Mouse (Mus musculus) lung, postnatal 14 days (tissue): ENCODE measurements around the gene Nol3.

Experiments used
- DNase-seq: peaks from one replicate; pipeline ENCODE4 v3.0.0; 2021

Nol3 gene

DNA sequence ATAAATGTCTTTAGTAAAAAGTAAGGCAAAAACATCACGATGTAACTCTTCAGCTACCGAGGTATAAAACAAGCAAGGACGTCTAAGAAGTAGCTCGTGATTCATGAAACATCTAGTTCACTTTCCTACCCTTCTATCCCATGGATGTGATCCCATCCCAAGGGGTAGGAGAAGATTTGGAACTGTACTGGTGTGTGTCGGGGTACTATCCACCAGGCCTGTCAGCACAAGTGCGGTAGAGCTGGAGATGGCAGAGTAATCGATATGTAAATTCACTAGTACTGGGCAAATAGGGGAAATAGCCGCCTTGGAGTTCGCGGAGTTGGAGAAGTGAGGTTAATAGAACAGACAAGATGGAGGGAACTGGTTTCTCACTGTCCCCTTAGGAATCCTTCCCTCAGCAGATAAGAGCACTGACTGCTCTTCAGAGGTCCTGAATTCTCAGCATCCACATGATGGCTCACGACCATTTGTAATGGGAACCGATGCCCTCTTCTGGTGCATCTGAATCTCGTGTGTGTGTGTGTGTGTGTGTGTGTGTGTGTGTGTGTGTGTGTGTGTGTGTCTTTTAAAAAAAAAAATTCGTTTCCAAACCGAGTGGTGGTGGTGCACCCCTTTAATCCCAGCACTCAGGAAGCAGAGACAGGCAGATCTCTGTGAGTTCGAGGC is 12.6 kb upstream of the Nol3 start:
- no peak for DNase-seq

DNA sequence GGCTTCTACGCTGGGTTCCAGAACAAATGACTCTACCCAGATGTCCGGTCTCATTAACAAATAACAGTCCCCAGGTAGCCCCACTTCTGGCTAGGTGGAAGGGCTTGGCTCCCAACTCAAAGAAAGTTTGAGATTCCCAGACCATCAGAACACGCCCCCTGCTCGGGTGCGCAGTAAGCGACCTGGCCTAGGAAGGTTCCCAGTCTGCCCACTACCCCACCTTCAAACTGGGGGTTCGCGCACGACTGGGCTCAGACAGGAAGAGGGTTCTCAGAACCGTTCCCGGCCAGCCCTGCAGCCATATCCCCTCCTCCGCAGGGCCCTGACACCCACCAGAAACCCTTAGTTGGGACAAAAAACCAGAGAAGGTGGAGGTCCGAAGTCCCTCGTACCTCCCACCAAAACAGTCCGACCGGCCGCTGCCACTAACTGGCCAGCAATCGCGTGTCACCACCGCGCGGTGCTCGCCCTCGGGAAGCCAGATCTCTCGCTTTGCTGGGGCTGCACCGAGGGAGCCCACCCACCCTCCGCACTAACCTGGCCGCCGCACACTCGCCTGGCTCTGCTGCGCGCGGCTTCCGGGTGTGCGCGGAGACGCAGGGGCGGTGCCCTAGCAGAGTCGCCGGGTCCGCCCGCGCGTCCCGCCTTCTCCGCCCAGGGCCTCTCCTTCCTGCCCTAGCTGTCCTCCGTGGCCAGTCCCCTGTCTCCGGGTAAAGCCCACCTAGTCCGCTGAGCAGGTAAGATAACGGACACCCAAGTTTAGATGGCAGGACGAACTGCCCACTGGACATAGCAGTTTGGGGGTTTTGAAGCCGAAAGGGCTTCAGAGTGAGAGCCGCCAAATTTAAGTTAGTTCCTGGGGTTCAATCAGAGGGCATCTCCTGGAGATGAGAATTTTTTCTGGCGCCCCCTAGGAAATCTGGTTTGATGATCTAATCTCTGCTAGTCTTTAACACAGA is 11.6 kb upstream of the Nol3 start, which contains the start of the genes Tradd and Fbxl8:
TSS of gene Tradd (minus strand) at position 586 of the 959 bp plus-strand sequence.
TSS of gene Fbxl8 (plus strand) at position 625 of the 959 bp plus-strand sequence.
- DNase-seq, result peak; percentile 80

DNA sequence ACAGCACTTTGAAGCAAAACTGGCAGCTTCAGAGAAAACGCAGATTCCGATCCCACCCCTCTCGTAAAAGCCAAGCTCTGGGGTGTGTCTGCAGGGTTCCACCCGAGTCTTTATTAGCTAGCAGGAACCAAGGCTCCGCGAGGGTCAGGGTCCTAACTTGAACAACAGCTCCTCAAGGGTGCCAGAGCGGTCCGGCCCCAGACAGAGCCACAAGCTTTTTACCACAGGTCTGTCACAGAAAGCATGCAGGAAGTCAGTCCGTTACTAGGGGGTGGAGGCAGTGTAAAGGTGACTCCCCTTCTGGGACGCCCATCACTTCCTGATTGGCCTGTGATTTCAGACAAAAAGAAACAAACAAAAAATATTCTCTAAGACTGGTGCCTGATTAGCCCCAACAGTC is 10.8 kb upstream of the Nol3 start:
- no peak for DNase-seq

DNA sequence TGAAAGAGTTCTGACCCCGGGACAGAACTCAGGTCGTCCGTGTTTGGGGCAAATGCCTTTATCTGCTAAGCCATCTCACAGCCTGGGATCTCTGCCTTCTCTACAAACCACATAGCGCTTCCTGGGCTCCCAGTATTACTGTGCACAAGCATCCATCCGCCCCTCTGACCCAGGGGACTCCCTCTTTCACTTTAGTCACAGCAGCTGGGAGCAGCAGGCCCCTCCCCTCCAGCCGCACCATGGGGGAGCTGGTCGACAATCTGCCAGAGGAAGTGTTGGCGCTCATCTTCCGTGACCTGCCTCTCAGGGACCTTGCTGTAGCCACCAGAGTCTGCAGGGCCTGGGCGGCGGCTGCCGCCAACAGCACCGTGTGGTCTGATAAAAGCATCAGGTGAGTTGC is 9.2 kb upstream of the Nol3 start:
- no peak for DNase-seq

DNA sequence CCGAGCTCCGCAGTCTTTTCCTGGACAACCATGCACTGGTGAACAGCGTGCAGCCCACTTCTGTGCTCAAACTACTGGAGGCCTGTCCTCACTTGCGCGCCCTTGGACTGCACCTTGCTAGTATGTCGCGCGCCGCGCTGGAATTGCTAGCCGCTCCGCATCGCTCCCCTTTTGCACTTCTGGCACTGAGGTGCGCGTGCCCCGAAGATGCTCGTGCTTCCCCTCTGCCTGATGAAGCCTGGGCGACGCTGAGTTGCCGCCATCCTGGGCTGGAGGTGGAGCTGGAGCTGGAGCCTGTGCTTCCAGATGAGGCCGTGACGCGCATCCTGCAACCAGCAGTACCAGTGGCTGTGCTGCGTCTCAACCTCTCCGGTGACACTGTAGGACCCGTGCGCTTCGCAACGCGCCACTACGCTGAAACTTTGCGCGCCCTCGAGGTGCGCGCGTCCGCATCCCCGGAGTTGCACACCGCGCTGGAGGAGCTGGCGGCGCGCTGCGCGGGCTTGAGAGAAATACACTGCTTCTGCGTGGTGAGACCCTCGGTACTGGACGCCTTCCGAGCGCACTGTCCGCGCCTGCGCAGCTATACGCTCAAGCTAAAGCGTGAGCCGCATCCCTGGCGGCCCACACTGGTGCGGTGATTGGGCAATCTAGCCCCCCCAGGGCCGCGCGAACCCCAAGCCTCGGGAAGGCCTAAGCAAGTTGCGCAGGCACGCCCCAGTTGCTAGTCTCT is 7.4 kb upstream of the Nol3 start:
- DNase-seq, result no peak

DNA sequence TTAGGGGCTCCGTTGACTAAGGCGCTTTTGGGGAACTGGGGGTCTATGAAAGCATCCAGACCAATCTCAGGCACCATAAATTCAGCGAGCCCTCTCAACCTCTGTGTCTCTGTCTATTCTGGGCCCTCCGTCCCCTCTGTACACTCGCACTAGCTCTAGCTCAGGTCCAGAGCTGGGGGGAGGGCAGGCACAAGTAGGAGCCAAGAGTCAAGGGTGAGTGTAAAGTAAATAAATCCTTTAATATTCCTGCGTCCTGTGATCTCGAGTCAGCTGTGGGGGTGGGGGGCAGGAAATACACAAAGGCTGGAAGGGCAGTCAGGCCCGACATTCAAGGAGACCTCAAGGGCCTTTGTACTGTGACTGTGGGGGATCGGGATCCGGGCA is 6.9 kb upstream of the Nol3 start:
- peak; percentile 58 for DNase-seq

DNA sequence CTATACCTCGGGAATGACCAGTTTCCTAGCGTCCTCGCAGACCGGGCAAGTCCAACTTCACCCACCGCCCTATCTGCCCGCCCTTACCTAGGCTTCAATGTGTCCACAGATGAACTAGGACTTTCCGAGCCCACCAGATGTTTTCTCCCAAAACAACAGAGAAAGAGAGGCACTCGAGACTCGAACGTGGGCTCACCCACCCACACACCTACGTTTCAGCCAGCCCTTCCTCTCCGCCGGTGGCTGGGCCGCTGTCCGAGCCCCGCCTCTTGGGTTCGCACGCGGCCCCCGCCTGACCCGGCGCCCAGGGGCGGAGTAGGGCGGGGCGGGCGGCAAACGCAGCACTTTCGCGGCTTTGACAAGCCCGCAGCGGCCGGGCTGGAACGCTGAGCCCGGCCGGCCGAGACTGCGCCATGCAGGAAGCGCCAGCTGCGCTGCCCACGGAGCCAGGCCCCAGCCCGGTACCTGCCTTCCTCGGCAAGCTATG is 6.4 kb upstream of the Nol3 start, which contains the start of gene Hsf4:
TSS of gene Hsf4 (plus strand) at position 341 of the 487 bp plus-strand sequence.
- peak; percentile 75 for DNase-seq

DNA sequence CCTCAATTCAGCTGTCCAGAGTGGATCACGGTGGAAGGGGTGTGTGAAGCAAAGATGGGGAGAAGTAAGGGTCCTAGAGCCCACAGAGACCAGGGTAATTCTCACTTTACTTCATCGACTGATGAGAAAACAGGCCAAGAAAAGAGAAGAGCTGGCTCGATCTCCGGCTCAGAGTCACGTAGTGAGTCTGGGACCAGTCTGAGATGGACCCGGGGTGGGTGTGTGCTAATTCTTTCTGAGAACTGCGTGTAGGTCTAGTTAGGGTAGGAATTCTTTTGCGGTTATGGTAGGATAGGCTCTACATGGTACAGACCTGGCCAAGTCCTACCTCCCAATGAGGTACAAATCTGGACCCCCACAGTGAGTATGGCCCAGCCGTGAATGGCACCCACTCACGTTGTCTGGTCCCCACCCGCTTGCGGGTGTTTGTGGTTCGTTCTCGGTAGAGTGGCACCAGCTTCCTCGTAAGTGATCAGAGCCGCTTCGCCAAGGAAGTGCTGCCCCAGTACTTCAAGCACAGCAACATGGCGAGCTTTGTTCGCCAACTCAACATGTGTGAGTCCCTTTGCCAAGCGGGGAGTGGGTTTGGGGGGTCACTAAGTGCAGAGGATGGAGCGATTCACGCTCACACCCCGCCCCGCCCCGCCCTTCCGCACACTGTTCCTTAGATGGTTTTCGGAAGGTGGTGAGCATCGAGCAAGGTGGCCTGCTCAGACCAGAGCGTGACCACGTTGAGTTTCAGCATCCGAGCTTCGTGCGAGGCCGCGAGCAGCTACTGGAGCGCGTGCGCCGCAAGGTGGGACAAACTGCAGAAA is 5.6 kb upstream of the Nol3 start:
- no peak for DNase-seq

DNA sequence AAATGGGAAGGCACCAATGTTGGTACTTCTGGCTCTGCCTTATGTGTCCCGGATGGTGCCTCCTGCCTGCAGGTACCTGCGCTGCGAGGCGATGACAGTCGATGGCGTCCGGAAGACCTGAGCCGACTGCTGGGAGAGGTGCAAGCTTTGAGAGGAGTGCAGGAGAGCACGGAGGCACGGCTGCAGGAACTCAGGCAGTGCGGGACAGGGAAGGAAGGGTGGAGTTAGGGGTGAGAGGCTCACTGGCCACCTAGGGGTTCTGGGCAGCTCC is 5.1 kb upstream of the Nol3 start:
- no peak for DNase-seq

DNA sequence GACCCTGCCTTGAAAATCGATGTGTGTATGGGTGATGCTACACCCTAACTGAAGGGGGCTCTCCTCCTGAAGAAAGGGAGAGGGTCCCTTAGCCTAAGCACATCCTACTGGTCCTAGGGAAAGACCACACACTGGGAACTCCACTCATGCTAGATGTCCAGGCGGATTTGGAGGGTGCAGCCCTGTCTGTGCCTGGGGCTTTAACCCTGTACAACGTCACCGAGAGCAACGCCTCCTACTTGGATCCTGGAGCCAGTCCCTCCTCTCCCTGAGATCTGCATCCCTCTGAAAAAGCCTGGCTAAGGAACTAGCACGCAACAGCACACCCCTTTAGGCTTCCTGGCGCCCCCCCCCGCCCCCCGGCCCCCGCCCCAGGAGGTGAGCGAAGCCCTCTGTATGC is 553 bp upstream of the Nol3 start:
- no peak for DNase-seq

DNA sequence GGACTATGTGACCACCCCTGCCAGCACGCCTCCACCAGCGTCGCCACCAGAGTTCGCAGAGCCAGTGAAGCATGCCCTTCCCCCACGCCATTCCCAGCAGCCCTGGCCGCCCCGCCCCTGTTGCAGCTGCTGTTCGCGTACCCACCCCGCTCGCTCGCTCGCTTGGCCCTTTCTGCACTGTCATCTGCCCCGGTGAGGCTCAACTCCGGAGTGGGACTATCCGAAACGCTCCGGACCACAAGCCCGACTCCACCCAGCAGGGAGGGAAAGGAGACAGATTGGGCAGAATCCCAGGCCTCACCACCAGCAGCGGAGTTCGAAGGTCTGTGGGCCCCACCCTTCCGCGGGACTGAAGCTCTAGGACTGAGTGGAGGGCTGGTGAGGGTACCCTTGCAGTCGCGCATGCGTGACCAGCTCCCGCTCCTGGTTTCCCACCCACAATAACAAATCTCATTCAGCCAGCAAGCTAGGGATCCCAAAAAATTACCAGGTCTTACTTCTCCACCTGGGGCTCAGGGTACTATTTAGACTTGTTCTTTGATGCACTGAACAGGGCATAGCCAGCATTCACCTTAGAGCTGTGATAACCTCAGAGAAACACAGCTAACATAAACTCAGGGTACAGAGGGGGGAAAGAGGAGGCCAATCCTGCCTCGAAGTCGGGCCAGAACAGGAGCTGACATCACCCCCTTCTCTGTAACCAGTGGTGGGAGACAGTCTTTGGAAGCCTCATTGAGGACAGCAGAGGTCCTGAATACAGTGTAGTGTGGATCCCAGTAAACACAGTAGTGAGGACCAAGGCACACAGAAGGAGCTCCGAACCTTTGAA is 566 bp downstream of the Nol3 start:
- peak; percentile 67 for DNase-seq

DNA sequence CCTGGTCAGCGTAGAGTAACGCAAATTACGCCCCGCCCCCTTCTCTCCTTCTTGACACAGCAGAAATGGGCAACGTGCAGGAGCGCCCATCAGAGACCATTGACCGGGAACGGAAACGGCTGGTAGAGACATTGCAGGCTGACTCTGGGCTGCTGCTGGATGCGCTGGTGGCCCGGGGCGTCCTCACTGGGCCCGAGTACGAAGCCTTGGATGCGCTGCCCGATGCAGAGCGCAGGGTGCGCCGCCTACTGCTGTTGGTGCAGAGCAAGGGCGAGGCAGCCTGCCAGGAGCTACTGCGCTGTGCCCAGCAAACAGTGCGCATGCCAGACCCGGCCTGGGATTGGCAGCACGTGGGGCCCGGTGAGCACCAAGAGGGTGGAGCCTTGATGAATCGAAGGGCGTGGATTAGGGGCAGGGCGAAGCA is 3.0 kb downstream of the Nol3 start:
- DNase-seq, result peak; percentile 82

DNA sequence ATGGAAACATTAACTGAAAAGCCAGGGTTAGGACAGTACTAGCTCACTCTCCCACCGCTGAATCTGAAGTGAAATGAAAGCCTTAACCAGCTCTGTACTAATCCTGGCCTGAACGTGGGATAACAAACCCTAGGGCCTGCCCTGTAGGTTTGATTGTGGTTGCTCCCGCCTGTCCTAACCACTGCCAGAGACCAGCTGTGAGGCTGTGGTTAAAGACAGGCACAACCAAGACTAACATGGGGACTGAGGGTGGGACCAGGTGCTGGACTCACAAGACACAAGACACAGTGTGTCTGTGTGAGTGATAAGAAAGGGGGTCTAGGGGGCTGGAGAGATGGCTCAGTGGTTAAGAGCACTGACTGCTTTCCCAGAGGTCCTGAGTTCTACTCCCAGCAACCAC is 4.6 kb downstream of the Nol3 start:
- no peak for DNase-seq

DNA sequence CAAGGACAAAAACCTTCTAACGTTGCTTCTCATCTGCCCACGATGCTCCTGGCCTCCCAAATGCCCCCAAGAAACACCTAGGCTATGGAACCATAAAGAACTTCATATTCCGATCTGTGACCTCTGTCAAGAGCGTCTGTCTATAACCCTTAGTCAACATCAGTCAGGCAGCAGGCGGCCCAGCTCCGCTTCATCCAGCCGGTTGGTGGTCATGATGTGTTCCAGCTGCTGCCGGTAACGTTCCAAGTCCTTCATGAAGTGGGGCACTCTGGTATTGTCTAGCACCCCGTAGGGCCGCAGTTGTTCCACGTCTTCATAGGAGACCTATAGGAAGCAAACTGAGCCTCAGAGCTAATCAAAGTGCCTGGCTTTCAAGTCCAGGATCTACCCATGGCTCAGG is 5.9 kb downstream of the Nol3 start:
- peak; percentile 64 for DNase-seq

DNA sequence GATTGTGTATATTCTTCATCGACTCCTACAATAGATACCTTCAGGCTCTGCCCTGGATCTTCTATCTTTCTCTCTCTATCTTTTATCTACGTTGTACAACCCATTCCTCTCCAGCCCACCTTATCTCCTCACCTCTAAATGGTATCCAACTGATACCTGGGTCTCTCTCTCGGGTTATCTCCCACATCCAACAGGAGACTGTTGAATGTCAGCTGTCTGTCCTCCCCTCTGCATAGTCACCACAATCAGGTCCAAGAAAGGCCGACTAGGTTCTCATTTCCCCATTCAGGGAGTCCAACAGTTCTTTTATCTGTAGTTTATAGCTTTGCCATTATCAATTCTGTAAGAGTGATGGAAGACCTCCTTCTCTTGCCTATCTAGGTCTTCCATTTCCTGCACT is 6.3 kb downstream of the Nol3 start:
- DNase-seq, result no peak

DNA sequence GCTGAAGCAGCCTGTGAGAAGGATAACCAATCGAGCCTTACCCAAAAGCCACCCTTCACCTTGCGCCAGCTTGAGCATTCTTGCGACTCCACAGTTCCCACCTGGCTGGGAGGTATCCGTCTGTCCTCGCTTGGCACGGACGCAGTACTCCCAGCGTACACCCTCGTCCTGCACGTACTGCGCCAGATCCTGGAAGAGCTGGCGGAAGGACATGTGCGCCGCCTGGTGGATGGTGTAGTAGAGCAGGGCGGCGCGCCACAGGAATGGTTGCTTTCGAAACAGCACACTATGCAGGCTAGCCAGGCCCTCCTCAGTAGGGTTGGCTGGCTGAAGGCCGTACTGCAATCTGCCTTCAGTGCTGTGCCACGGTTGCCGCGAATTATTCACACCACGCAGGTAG is 7.1 kb downstream of the Nol3 start:
- DNase-seq, result peak; percentile 80

DNA sequence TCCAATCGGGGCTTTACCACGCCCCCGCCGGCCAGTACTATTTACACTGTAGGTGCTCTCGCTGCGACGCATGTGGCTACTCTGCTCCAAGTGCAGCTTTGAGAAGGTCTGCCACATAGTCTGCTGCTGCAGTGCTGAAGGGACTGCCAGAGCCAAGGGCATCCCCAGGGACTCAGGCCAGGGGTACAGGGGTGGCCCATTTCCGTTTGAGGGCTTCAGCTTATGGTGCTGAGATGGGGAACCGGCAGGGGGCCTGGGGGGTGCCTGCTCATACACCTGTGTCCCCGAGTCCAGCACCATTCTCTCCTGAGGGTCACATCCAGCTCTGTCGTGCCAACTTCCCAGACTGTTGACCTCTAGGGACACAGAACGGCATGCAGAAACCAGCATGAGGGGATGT is 9.6 kb downstream of the Nol3 start:
- DNase-seq, result no peak

DNA sequence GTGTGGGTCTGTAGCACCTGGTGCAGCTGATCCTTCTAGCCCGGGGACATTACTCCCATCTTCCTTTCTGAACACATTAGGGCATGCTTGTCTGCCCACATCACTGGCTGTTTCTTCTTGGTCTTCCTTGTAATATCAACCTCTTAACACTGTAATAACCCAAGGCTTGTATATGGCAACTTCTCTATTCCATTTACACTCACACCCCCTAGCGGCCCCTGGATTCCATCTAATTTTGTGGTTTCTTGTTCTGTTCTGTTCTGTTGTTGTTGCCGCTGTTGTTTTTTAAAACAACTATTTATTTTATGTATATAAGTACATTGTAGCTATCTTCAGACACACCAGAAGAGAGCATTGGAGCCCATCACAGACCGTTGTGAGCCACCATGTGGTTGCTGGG is 11.0 kb downstream of the Nol3 start:
- DNase-seq, result no peak

DNA sequence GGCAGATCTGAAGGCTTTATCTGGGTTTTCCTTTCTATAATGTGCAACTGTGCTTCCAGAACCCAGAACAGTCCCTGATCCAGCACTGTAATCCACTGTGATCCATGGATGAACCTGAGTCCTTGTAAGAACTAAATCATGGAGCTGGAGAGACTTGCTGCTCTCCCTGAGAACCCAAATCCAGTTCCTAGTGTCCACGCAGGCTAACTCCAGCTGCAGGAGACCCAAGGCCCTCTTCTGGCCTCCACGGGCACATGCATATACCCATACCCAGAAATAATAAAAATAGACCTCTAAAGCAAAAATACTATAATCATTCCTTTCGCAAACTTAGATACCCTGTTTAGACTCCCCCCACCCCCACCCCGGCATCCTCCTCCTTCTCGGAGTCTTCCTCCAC is 12.3 kb downstream of the Nol3 start:
- DNase-seq, result no peak

DNA sequence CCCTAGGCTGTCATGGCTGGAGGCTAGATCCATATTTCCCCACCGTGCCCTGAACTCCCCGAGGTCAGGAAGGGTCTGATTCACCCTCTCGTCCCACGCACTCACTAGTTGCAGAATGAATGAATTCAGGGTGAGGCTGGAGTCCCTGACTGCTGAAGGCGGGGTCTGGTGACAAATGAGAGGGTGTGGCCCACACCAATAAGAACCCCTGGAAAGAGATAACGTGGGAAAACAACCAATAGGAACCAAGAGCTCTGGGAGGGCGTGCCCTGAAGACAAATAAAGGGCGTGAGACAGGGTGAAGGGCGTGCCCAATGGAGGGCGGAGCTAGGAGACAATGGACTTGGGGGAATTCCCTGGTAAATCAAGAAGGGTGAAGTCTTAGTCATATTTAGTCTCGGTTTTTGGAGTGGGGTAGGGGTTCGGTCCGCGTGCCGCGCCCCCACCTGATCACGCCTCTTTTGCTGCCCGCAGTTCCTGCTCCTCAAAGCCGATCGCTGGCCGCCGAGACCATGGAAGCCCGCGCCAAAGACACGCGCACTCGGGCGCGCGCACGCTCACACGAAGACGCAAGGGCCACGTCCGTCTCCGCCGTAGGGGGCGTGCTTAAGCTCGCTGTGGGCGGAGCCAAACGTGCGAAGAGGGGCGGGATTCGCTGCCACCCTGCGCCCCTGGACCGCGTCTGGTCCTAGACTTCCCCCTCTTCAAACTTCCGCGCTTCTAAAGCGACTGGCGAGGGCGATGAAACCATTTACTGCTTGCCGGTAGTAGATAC is 13.2 kb downstream of the Nol3 start:
- peak; percentile 93 for DNase-seq
